Mouse (Mus musculus): ENCODE results near the gene Ubtfl1. TPM values are rescaled to one million over a fixed set of nuclear protein-coding genes. Genes with fewer than 3 reads are reported as not detected.

Ubtfl1 gene
- polyA plus RNA-seq, 1 experiment = 0.14 TPM

- no peaks in the 10 kb centered on the region for H3K36me3 ChIP-seq (ENCODE audit: control insufficient read depth, insufficient read depth, low read length)
- TF ChIP-seq POLR2A (IDR thresholded peaks at IDR 0.05; ENCODE audit: control insufficient read depth, low read depth, low read length) = no peak
- TF ChIP-seq CTCF (IDR thresholded peaks at IDR 0.05; ENCODE audit: control insufficient read depth, insufficient read depth, insufficient replicate concordance, low read depth, low read length) = no peak
- no peak overlapping the region for H3K27ac ChIP-seq (ENCODE audit: control insufficient read depth, insufficient read depth, low read depth, low read length)
- H3K27me3 ChIP-seq (ENCODE audit: control insufficient read depth, insufficient read depth, low read length) = no peaks in the 10 kb centered on the region
- no peak overlapping the region for H3K4me3 ChIP-seq (ENCODE audit: control insufficient read depth, low read depth, low read length)
- no peaks in the 10 kb centered on the region for H3K4me1 ChIP-seq (ENCODE audit: control insufficient read depth, insufficient read depth, low read length)
Measured at GRCm38 (mm10) chr9:18456520-18456919, 52.3 kb downstream of the Ubtfl1 start.

Other genes with a start within 250 kb of the Ubtfl1 start
- gene Chordc1, start 112.3 kb upstream of the Ubtfl1 start, polyA plus RNA-seq (2012; rRNA removed) = 10.5 and 11.9 TPM in 2 replicates
- 4.5 and 6.2 TPM in 2 replicates for gene Naalad2, start 1.4 kb upstream of the Ubtfl1 start, polyA plus RNA-seq (2012; rRNA removed)
- gene Mbd3l2, start 26.2 kb downstream of the Ubtfl1 start, polyA plus RNA-seq (2012; rRNA removed) = not detected in 2 replicates
- 13.4 and 20.1 TPM in 2 replicates for gene Zfp558, start 73.8 kb downstream of the Ubtfl1 start, polyA plus RNA-seq (2012; rRNA removed)
- 115 and 154 TPM in 2 replicates for gene Mbd3l1, start 73.9 kb downstream of the Ubtfl1 start, polyA plus RNA-seq (2012; rRNA removed)

Data from testis, adult 2 months (tissue).